Mouse (Mus musculus): ENCODE measurements around the gene Dazap2. TPM values are rescaled to one million over a fixed set of nuclear protein-coding genes. Genes with fewer than 3 reads are reported as not detected.
A peak's percentile ranks its signal among the peaks of the same experiment; 100 is the strongest.
"Not testable (repeated sequence)": the region's sequence is repeated elsewhere in the genome, so short reads cannot be mapped to it uniquely, and the experiment has no call there.

Gene Dazap2
- polyA plus RNA-seq, 1 experiment = 130 TPM

DNA sequence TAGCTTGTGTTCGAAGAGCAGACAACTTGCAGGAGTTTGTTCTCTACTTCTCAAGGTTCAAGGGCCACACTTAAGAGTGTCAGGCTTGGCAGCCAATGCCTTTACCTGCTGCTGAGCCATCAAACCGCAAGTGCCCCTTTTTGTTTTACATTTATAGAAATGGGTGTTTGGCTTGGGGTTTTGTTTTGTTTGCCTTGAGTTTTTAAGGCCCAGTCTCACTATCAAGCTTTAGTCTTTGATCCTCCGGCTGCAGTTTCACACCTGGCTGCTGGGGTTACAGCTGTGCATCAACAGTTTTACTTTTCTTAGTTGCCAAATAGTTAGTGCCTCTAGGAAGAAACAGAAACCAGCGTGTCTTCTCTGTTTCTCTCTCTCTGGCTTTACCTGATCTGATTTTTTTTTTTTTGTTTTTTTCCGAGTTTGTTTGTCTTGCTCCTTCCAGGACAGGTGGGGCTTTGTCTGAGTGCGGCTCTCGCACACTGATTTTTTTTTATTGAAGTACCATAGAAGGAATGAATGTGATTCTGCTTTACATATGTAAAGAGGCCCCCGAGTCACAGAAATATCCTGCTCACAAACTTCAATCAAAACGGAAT is 16.8 kb upstream of the Dazap2 start:
- Histone ChIP-seq H3K4me1 (ENCODE audit: control insufficient read depth, insufficient read depth, insufficient read length, low read length) (no peaks in the 10 kb centered on the region), H3K4me3 (ENCODE audit: insufficient read depth, low read depth, low read length) (peak overlapping the region; percentile 88), H3K27ac (replicated peaks; ENCODE audit: low read depth, low read length) (peak overlapping the region; percentile 76)

DNA sequence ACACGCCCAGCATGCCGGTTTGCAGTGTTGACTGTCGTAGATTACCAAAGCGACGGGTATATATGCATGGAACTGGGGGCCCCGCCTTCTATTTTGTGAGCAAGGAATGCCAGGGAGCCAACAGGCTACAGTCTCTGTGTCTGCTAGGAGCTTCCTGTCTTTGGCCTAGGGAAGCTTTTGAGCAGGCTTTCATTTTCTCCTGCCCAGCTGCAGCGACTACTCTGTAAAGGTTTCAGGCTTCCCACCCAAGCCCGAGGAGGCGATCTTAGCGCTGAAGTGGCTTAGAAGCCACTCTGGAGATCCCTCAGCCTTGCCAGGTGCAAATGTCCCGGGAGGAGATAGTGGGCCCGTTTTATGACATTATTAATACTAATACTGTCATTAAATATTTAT is 16.3 kb upstream of the Dazap2 start:
- Histone ChIP-seq H3K27ac (replicated peaks; ENCODE audit: low read depth, low read length) (peak overlapping the region; percentile 76), H3K4me1 (ENCODE audit: control insufficient read depth, insufficient read depth, insufficient read length, low read length) (no peaks in the 10 kb centered on the region), H3K4me3 (ENCODE audit: insufficient read depth, low read depth, low read length) (peak overlapping the region; percentile 88)

DNA sequence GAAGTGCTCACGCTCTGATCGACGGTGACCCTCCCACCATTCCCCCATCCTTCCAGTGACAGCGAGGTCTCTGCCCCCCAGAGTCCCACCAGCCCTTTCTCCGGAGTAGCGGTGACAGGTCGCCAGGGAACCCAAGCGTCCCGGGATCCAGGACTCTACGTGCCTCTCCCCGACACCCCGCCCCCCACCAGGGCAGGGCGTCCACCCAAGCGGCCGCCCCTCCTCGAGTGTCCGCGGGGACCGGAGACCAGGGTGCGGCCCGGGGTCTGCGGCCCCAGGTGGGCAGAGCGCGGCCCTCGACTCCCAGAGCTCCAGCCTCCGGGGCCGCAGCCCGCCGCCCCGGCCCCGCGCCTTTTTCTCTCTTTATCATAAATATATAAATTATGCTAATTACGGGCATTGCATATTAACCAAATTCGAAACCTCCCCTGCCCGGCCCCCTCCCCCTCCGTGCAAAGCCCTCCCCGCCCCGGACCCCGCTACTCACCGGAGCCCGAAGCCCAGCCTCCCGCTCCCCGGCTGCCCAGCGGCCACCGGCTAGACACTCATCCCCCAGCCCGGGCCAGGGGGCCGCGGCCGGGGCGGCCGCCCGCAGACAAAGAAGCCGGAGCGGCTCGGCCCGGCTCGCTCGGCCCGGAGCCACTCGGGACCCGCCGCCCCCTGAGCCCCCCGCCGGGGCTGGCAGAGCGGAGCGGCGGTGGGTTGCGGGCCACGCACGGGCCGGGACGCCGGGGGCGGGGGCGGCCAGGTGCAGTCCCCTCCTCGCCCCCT is 15.7 kb upstream of the Dazap2 start, which contains the start of gene Pou6f1:
Gene Pou6f1, minus strand, starts transcription at position 709 of the 771 bp plus-strand sequence.
- peak within 1 kb of the TSS; percentile 88 for H3K4me3 ChIP-seq (ENCODE audit: insufficient read depth, low read depth, low read length)
- H3K27ac ChIP-seq (replicated peaks; ENCODE audit: low read depth, low read length) = peak within 1 kb of the TSS; percentile 76
- no peaks in the 10 kb centered on the region for H3K4me1 ChIP-seq (ENCODE audit: control insufficient read depth, insufficient read depth, insufficient read length, low read length)

DNA sequence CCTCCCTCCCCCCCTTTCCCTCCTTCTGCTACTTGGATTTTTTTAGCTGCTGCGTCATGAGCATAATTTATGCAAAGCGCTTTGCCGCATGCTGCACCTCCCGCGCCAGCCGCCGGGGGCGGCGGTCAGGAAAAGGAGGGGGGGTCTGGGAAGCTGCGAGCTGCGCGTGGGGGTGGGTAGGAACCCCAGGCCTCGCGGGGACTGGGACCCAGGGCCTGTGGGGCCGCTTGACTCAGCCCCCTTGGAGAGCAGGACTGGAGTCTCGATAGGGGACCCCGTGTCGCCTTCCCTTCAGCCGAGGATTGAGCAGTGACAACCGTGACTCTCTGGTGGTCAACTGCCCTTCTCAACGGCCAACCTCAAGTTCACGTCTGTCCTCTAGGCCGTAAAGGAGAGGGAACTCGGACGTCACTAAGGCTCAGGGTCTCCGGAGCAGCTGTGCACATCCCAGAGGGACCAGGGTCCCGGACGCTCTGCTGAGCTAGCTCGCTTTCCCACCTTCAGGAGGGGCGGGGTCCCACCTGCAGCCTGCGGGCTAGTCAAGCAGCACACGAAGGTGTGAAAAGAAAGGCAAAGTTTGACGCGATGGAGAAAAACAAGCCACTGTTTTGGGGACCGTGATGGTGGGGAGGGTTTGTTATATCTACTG is 15.0 kb upstream of the Dazap2 start:
- Histone ChIP-seq H3K27ac (replicated peaks; ENCODE audit: low read depth, low read length) (0 out of 2 replicates have a peak overlapping the region, but pooled peaks have one; percentile 1), H3K4me3 (ENCODE audit: insufficient read depth, low read depth, low read length) (peak overlapping the region; percentile 88), H3K4me1 (ENCODE audit: control insufficient read depth, insufficient read depth, insufficient read length, low read length) (no peaks in the 10 kb centered on the region)

DNA sequence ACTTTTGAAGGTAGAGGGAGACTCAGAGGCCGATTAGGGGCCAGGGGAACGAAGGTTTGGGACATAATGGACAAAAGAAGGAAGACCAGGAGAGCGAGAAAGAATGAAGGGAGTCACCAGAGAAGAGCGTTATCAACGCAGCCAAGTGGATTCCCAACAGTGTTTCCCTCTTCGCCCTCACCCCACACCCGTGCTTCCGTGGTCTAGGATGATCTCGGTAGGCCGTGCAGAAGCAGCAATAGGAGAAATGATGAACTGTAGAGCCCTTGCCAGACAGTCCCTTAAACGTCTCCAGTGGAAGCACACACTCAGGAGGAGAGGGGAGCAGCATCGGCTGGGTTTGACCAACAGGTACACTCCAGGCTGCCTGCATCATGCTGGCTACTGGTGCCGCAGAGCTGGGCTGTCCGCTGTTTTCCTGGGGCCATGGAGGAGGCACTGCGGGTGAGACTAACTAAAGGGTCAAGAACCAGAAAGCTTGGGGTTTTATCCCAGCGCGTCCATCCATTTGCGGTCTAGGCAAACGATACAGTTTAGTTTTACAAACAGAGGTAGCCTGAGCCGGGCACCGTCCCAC is 14.4 kb upstream of the Dazap2 start:
- no peaks in the 10 kb centered on the region for H3K4me1 ChIP-seq (ENCODE audit: control insufficient read depth, insufficient read depth, insufficient read length, low read length)
- H3K27ac ChIP-seq (replicated peaks; ENCODE audit: low read depth, low read length) = no peak overlapping the region
- peak overlapping the region; percentile 88 for H3K4me3 ChIP-seq (ENCODE audit: insufficient read depth, low read depth, low read length)

DNA sequence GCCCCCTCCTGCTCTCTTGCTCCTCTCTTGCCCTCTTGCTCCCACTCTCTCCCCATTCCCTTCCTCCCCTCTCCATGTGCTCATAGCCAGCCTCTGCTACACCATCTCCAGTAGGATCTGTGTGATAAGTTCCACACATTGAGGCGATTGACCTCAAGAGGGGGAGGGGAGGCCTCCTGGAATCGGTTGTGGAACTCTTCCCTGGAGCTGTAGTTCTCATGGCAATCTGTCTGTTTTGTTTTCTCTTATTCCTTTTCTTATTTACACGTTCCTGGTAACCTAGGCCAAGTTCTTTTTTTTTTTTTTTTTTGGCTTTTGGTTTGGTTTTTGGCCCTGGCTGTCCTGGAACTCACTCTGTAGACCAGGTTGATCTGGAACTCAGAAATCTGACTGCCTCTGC is 13.5 kb upstream of the Dazap2 start:
- Histone ChIP-seq H3K27ac (replicated peaks; ENCODE audit: low read depth, low read length) (no peak overlapping the region), H3K4me1 (ENCODE audit: control insufficient read depth, insufficient read depth, insufficient read length, low read length) (no peaks in the 10 kb centered on the region), H3K4me3 (ENCODE audit: insufficient read depth, low read depth, low read length) (no peak overlapping the region)

DNA sequence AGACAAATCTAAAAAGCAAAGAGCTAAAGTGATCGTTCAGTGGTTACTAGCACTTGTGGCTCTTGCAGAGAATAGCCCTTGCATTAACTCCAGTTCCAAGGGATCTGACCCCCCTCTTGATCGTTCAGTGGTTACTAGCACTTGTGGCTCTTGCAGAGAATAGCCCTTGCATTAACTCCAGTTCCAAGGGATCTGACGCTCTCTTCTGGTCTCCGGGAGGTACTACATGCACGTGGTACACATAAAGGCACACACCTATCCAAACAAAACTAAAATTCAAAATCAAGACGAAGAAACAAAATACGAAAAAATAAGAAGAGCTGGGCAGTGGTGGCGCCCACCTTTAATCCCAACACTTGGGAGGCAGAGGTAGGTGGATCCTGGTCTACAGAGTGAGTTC is 8.5 kb upstream of the Dazap2 start:
- not testable (repeated sequence) for H3K4me1 ChIP-seq (ENCODE audit: control insufficient read depth, insufficient read depth, insufficient read length, low read length); H3K27ac ChIP-seq (replicated peaks; ENCODE audit: low read depth, low read length); H3K4me3 ChIP-seq (ENCODE audit: insufficient read depth, low read depth, low read length)

DNA sequence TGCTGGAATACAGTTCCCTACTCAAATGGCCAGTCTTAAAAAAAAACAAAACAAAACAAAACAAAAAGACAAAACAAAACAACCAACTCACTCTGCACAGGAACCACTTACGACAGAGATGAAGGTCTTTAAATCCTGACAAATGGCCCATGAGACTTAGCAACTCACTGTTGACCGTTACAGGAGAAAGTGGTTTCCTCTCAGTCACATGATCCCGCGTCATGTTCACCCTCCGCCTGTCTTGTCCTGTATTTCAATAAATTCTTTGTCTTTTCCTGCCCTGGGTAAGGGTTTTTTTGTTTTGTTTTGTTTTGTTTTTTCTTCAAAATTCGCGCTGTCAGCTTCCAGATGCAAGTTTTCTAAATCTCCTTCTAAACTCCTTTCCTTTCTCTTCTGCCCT is 3.2 kb upstream of the Dazap2 start:
- Histone ChIP-seq H3K4me1 (ENCODE audit: control insufficient read depth, insufficient read depth, insufficient read length, low read length) (peaks cover 6% of the 10 kb centered on the region), H3K4me3 (ENCODE audit: insufficient read depth, low read depth, low read length) (no peak overlapping the region), H3K27ac (replicated peaks; ENCODE audit: low read depth, low read length) (no peak overlapping the region)

DNA sequence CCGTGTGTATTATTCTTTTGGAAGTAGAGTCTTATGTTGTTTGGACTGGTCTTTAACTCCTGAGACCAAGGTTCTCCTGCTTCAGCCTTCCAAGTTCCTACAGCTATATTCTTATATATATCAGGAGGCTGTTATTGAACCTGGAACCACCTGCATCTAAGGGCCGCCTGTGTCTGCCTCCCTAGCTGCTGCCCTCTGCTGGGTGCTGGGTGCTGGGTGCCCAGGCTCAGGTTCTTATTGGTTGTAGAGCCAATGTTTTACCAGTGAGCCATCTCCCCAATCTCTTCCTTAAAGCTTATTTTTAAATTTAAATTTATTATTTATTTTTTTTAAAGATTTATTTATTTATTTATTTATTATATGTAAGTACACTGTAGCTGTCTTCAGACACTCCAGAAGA is 2.7 kb upstream of the Dazap2 start:
- no peak overlapping the region for H3K27ac ChIP-seq (replicated peaks; ENCODE audit: low read depth, low read length)
- no peak overlapping the region for H3K4me3 ChIP-seq (ENCODE audit: insufficient read depth, low read depth, low read length)
- H3K4me1 ChIP-seq (ENCODE audit: control insufficient read depth, insufficient read depth, insufficient read length, low read length) = peaks cover 6% of the 10 kb centered on the region

DNA sequence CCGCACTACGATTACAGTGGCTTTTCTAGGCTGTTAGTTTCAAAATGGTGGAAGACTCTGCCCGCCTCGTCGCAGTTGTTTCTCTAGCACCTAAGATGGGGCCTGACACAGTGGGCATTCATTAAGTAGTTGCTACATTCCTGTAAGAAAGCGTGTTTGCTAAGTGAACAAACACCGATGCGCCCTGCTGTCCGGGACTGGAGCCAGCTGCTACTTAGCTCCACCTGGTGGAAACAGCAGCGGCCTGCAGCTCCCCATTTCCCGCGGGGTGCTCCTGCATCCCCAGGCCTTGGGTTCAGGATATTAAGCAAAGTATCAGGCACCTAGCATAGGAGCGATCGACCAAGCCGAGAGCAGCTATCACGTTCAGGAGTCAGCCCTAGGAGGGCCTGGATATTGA is 1.6 kb upstream of the Dazap2 start:
- Histone ChIP-seq H3K4me1 (ENCODE audit: control insufficient read depth, insufficient read depth, insufficient read length, low read length) (peaks cover 6% of the 10 kb centered on the region), H3K4me3 (ENCODE audit: insufficient read depth, low read depth, low read length) (peak overlapping the region; percentile 8; the same call in 1 of the 2 replicates), H3K27ac (replicated peaks; ENCODE audit: low read depth, low read length) (no peak overlapping the region)

DNA sequence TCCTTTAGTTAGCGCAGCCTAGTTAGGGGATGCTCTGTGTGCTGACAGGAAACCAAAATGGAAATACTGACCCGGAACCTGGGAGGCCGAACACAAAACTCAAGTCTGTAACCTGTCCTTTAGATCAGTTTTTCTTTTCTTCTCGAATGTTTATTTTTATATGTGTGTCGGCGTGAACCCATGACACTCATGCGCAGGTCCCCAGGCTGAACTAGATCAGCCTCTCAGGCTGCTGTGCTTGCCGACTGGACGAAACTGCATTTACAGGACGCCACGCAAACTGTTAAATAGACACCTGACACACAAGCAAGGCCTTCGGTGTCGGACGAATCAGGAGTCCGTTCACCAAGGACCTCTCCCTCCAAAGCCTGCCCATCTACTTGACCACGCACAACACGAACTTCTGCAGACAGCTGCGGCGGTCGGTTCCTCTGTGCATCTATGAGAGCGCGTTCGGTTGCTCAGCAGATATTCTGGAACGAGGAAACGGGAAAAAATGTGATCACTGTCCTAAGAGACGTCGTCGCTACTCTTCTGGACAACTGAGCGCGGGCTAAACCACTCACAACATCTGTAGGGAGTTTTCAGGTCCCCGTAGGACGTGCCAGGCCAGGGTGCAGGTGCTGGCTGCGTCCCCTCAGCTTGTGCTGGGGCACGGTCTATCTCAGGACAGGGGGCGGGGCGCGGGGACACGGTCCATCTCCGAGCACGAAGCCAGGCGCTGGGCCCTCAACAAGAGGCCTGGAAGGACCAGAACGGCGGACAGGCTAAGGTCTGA is 742 bp upstream of the Dazap2 start:
- Histone ChIP-seq H3K27ac (replicated peaks; ENCODE audit: low read depth, low read length) (peak overlapping the region; percentile 77), H3K4me1 (ENCODE audit: control insufficient read depth, insufficient read depth, insufficient read length, low read length) (peaks cover 6% of the 10 kb centered on the region), H3K4me3 (ENCODE audit: insufficient read depth, low read depth, low read length) (peak overlapping the region; percentile 77)

DNA sequence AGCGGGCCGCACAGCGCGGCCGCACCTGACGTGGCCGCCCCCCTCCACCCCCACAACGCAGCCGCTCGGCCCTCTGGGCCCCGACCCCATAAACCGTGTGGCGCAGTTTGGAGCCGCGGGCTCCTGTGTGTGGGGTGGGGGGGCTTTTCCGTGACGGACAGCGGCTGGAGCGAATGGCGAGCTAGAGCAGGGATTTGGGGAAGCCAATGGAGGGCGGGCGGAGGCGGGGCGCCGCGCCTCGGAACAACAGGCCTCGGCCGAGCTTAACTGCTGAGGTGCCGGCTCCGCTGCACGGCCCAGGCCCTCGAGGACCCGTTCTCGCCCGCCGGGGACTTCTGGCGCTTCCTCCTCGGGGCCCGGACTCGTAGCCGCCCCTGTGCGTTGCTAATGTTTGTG is 674 bp downstream of the Dazap2 start:
- peaks cover 6% of the 10 kb centered on the region for H3K4me1 ChIP-seq (ENCODE audit: control insufficient read depth, insufficient read depth, insufficient read length, low read length)
- H3K4me3 ChIP-seq (ENCODE audit: insufficient read depth, low read depth, low read length) = peak overlapping the region; percentile 95
- peak overlapping the region; percentile 76 for H3K27ac ChIP-seq (replicated peaks; ENCODE audit: low read depth, low read length)

DNA sequence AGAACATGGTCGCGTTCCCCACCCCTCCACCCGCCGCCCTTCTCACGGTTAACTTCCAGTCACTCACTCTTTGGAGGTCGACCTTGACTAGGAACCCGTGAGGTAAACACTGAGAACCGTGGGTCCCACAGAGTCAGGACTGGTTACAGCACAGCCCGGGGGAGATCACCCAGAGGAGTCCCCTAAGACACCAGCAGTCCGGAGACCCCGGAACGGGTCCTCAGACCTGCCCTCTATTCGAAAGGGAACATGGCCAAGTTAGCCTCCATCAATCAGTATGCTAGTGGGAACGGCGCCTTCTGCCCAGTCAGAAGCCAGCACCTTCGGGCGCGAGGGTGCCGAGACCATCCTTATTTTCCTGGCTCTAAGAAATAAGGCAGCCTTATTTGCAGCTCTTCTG is 1.1 kb downstream of the Dazap2 start:
- Histone ChIP-seq H3K4me3 (ENCODE audit: insufficient read depth, low read depth, low read length) (peak overlapping the region; percentile 95), H3K27ac (replicated peaks; ENCODE audit: low read depth, low read length) (peak overlapping the region; percentile 76), H3K4me1 (ENCODE audit: control insufficient read depth, insufficient read depth, insufficient read length, low read length) (peaks cover 6% of the 10 kb centered on the region)

DNA sequence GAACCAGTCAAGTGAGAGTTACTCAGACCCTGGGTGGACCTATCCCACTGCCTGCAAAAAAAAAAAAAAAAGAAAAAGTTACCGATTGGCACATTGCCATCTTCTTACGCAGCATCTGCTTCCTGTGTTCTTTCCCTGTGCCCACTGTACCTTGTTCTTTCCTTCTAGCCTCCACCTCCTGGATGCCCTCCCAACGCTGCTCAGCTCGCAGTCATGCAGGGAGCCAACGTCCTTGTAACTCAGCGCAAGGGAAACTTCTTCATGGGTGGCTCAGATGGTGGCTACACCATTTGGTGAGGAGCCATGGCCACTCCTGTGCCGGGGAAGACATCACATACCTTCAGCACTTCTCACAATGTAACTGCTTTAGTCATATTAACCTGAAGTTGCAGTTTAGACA is 4.1 kb downstream of the Dazap2 start:
- Histone ChIP-seq H3K4me1 (ENCODE audit: control insufficient read depth, insufficient read depth, insufficient read length, low read length) (peaks cover 8% of the 10 kb centered on the region), H3K27ac (replicated peaks; ENCODE audit: low read depth, low read length) (no peak overlapping the region), H3K4me3 (ENCODE audit: insufficient read depth, low read depth, low read length) (no peak overlapping the region)

DNA sequence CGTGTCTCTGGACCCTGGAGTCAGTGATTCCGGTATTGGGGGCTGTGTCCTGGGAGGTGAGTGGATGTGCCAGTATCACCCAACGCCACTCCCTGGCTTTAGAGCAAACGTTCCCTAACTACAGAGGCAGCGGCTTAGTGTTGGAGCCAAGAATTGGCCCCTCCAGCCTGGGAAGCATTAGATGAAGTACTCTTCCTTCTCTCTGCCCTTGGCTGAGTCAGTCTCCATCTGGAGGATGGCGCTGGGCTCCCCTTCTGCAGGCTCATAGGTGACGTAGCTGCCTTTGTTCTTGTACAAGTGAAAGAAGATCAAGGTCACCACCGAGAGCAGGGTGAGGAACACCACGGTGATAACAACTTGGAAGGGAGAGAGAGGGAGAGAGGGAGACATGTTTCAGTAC is 6.5 kb downstream of the Dazap2 start:
- H3K4me1 ChIP-seq (ENCODE audit: control insufficient read depth, insufficient read depth, insufficient read length, low read length); H3K4me3 ChIP-seq (ENCODE audit: insufficient read depth, low read depth, low read length): not testable (repeated sequence)
- H3K27ac ChIP-seq (replicated peaks; ENCODE audit: low read depth, low read length) = peak overlapping the region; percentile 56

Data from brown adipose tissue, adult 24 weeks (tissue).